Comparison of ENCODE assay signal across 12 mouse cellular contexts in the genomic region with DNA sequence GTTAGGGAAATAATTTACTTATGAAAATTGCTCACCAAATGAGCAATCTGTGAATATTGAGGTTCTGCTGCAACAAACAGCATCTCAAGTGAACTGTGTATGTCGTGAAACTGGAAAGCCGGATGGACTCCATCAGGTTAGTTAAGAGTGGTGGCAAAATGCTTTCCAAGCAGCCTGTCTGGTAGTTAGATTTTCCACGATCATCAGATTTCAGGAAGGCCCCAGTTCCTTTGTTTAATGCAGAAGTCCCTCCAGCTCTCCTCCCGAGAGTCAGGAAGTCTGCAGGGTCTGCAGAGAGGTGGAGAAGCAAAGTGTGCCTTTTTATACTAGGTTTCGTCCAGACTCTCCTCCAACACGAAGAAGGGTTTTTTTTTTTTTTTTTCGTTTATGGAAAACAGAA. TPM values are rescaled to one million over a fixed set of nuclear protein-coding genes. Genes with fewer than 3 reads are reported as not detected.
DNase-seq lines count a peak whose midpoint lies in the region; ATAC-seq and TF ChIP-seq lines count a peak whose summit lies in the region.
"Had no signal": no experiment of that assay in that cellular context is flagged by ENCODE, and none has a peak within 500 bp of the region (broad histone marks: within the 10 kb centered on the region; RNA-seq: fewer than 3 reads in every experiment).

No protein-coding gene starts in this region.

- no peaks in the 10 kb centered on the region for H3K27me3 ChIP-seq in forebrain, embryonic 14.5 days (replicated peaks; ENCODE audit: control insufficient read depth, insufficient read depth, low read length)
- H3K27me3 ChIP-seq in limb, embryonic 11.5 days (ENCODE audit: control insufficient read depth, insufficient read depth, low read length), result no peaks in the 10 kb centered on the region
- H3K27me3 ChIP-seq in stomach, embryonic 15.5 days (replicated peaks), result no peaks in the 10 kb centered on the region

- intact Hi-C loops in left cerebral cortex, adult 2 months (cut with DNase I), result loop anchor here (5.0 to 10.0 kb wide), 2 partner anchors 1498 to 1735 kb away; no protein-coding TSS in a partner anchor
- intact Hi-C loops in left cerebral cortex, postnatal 10 days (cut with DNase I), result loop anchor here (10.0 kb wide), 1 partner anchor 132 kb away; no protein-coding TSS in a partner anchor
- intact Hi-C loops in left cerebral cortex, postnatal 36 days (cut with DNase I), result loop anchor here (10.0 kb wide), 2 partner anchors 132 to 1978 kb away; no protein-coding TSS in a partner anchor

- ATAC-seq in forebrain, embryonic 14.5 days, result no peak
- ATAC-seq in limb, embryonic 11.5 days (ENCODE audit: insufficient number of reproducible peaks, low FRiP score, low TSS enrichment, low read depth), result no peak
- no peak for ATAC-seq in stomach, embryonic 15.5 days (ENCODE audit: insufficient read depth, low FRiP score, low read depth)

- no peak for DNase-seq in left cerebral cortex, adult 2 months (ENCODE audit: extremely low spot score in 1 of 2, low spot score in 2 of 2)
- no peak for DNase-seq in left cerebral cortex, postnatal 10 days (ENCODE audit: extremely low spot score in 1 of 2, low spot score in 2 of 2)
- DNase-seq in forebrain, embryonic 14.5 days (ENCODE audit: low spot score), result peak; percentile 33
- peak; percentile 41 for DNase-seq in limb, embryonic 11.5 days (ENCODE audit: low spot score)
- DNase-seq in adrenal gland, adult 8-10 months, result no peak
- DNase-seq in left cerebral cortex, postnatal 36 days (ENCODE audit: low spot score in 2 of 2), result no peak
- DNase-seq: adrenal gland, postnatal 10 days; gastrocnemius, adult 2 months; kidney, adult 2 months; thymus, postnatal 25 days had no signal

- H3K27ac ChIP-seq in left cerebral cortex, adult 2 months, result no peak overlapping the region; the same call in 1 of the 2 replicates
- H3K27ac ChIP-seq in forebrain, embryonic 14.5 days (ENCODE audit: low read depth, low read length), result no peak overlapping the region
- peak overlapping the region; percentile 73 for H3K27ac ChIP-seq in limb, embryonic 11.5 days (replicated peaks; ENCODE audit: low read depth, low read length)
- H3K27ac ChIP-seq in stomach, embryonic 15.5 days, result no peak overlapping the region
- H3K27ac ChIP-seq: gastrocnemius, adult 2 months had no signal

- no peaks in the 10 kb centered on the region for H3K9me3 ChIP-seq in forebrain, embryonic 14.5 days (replicated peaks; ENCODE audit: control insufficient read depth, low read length)
- no peaks in the 10 kb centered on the region for H3K9me3 ChIP-seq in limb, embryonic 11.5 days (ENCODE audit: control insufficient read depth, low read length)
- no peaks in the 10 kb centered on the region for H3K9me3 ChIP-seq in stomach, embryonic 15.5 days

- peak overlapping the region; percentile 69 for H3K4me2 ChIP-seq in forebrain, embryonic 14.5 days (ENCODE audit: low read length)
- H3K4me2 ChIP-seq in limb, embryonic 11.5 days (ENCODE audit: low read depth, severe bottlenecking), result peak overlapping the region; percentile 43
- peak overlapping the region; percentile 9 for H3K4me2 ChIP-seq in stomach, embryonic 15.5 days

- H3K9ac ChIP-seq in forebrain, embryonic 14.5 days (ENCODE audit: low read length), result peak overlapping the region; percentile 58
- H3K9ac ChIP-seq in limb, embryonic 11.5 days (ENCODE audit: low read length), result peak overlapping the region; percentile 47; the same call in 1 of the 2 replicates
- H3K9ac ChIP-seq in stomach, embryonic 15.5 days, result no peak overlapping the region

- H3K4me3 ChIP-seq in left cerebral cortex, adult 2 months, result peak overlapping the region; percentile 69
- peak overlapping the region; percentile 60 for H3K4me3 ChIP-seq in forebrain, embryonic 14.5 days (ENCODE audit: low read depth, low read length)
- 0 out of 2 replicates have a peak overlapping the region, but pooled peaks have one; percentile 25 for H3K4me3 ChIP-seq in limb, embryonic 11.5 days (ENCODE audit: low read depth, low read length)
- H3K4me3 ChIP-seq in stomach, embryonic 15.5 days (replicated peaks), result no peak overlapping the region
- H3K4me3 ChIP-seq: gastrocnemius, adult 2 months had no signal

- WGBS in forebrain, embryonic 14.5 days, result 15% methylated on average over 7 of the region's 7 CpGs
- 16% methylated on average over 7 of the region's 7 CpGs for WGBS in limb, embryonic 11.5 days
- WGBS in stomach, embryonic 15.5 days, result 39% methylated on average over 7 of the region's 7 CpGs

- H3K4me1 ChIP-seq in forebrain, embryonic 14.5 days (ENCODE audit: control insufficient read depth, insufficient read depth, low read length), result peaks cover 20% of the 10 kb centered on the region
- H3K4me1 ChIP-seq in limb, embryonic 11.5 days (ENCODE audit: control insufficient read depth, insufficient read depth, low read length), result peaks cover 13% of the 10 kb centered on the region
- no peaks in the 10 kb centered on the region for H3K4me1 ChIP-seq in stomach, embryonic 15.5 days

- TF ChIP-seq CTCF in left cerebral cortex, adult 2 months (IDR thresholded peaks at IDR 0.05), result no peak

- H3K36me3 ChIP-seq in forebrain, embryonic 14.5 days (ENCODE audit: control insufficient read depth, insufficient read depth, low read length), result 0 out of 2 replicates have a peak, but pooled peaks cover 5% of the 10 kb centered on the region
- H3K36me3 ChIP-seq in limb, embryonic 11.5 days (ENCODE audit: control insufficient read depth, insufficient read depth, low read length), result no peaks in the 10 kb centered on the region
- no peaks in the 10 kb centered on the region for H3K36me3 ChIP-seq in stomach, embryonic 15.5 days

RNA-seq across cellular contexts. Expression of a gene that starts 4.4 kb away (rescaled TPM):
- total RNA-seq in left cerebral cortex, adult 2 months (2021), result 10 to 100 TPM; 25.3 to 30.8 TPM
- 10 to 100 TPM; 31.8 to 35.2 TPM for total RNA-seq in left cerebral cortex, postnatal 10 days (2021)
- polyA plus RNA-seq in forebrain, embryonic 14.5 days (2014; fragmentation: Nextera tagmentation; extraction: Ambion mirVana), result 62.5 and 64.3 TPM in 2 replicates
- polyA plus RNA-seq in limb, embryonic 11.5 days (2014; fragmentation: Nextera tagmentation; extraction: Ambion mirVana), result 72.8 and 74.9 TPM in 2 replicates
- 18.2 and 23.7 TPM in 2 replicates for polyA plus RNA-seq in stomach, embryonic 15.5 days (2015; fragmentation: Nextera tagmentation; extraction: Ambion mirVana)
- 10 to 100 TPM in 1 of 4 experiments, 1 to 10 TPM in 3; 6.0 to 11.1 (median 7.3) TPM for total RNA-seq in adrenal gland, adult 8-10 months (2022)
- 10 to 100 TPM; 28.0 to 33.4 TPM for total RNA-seq in left cerebral cortex, postnatal 36 days (2021)
- total RNA-seq: MEL had no signal

Comparison
In these comparisons a context has a peak if more than half of its experiments do, and no peak if none do; other contexts are left out.
1. DNase-seq: peak in forebrain, embryonic 14.5 days (single experiment) and limb, embryonic 11.5 days (single experiment); none in left cerebral cortex, adult 2 months (0 of 2), left cerebral cortex, postnatal 10 days (0 of 2), adrenal gland, adult 8-10 months (single experiment) and left cerebral cortex, postnatal 36 days (0 of 2).
2. H3K4me2 ChIP-seq: peak in every context shown above with its lines; median percentile 69 in forebrain, embryonic 14.5 days; 43 in limb, embryonic 11.5 days; 9 in stomach, embryonic 15.5 days.